Comparison of ENCODE assay signal across 25 mouse cellular contexts in the genomic region with DNA sequence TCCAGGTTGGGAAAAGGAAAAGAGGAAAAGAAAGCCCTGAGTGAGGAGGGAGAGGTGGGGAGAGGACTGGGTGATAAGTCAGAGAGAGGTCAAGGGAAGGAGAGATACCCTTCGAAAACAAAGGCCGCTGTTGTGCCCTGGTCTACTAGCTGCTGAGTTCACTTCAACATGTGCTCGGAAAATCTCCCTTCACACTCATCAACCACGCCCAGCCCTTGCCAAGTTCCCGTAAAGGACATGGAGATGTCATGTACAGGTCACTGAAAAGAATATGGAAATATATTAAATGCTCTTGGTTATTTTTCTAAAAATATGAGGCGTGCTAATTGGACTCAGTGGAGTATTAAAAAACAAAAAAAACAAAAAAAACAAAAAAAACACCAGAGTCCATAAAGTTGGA.
A peak's percentile ranks its signal among the peaks of the same experiment; 100 is the strongest.
DNase-seq lines count a peak whose midpoint lies in the region; ATAC-seq and TF ChIP-seq lines count a peak whose summit lies in the region.
"Had no signal": no experiment of that assay in that cellular context is flagged by ENCODE, and none has a peak within 500 bp of the region (broad histone marks: within the 10 kb centered on the region; RNA-seq: fewer than 3 reads in every experiment).

No protein-coding gene starts in this region.

- DNase-seq in kidney, postnatal 36 days = no peak
- DNase-seq in NIH3T3 (ENCODE audit: low read depth) = peak; percentile 8
- DNase-seq in embryonic facial prominence, embryonic 10.5 days (ENCODE audit: low spot score) = no peak
- DNase-seq in limb, embryonic 14.5 days (ENCODE audit: low spot score) = no peak
- DNase-seq: adrenal gland, adult 2 months; adrenal gland, postnatal 36 days; B cell, adult 2 months; cerebellum, adult 18-20 months; cerebellum, postnatal 10 days; gastrocnemius, postnatal 36 days; heart, adult 2 months; kidney, adult 9 months; layer of hippocampus, postnatal 36 days; left cerebral cortex, postnatal 4 days; liver, postnatal 0 days; midbrain, embryonic 14.5 days; right cerebral cortex, postnatal 25 days had no signal

- no peak overlapping the region for H3K4me2 ChIP-seq in kidney, embryonic 14.5 days (replicated peaks; ENCODE audit: low read depth, low read length)
- H3K4me2 ChIP-seq in limb, embryonic 14.5 days (replicated peaks; ENCODE audit: low read depth, low read length, severe bottlenecking) = no peak overlapping the region
- no peak overlapping the region for H3K4me2 ChIP-seq in neural tube, embryonic 15.5 days
- H3K4me2 ChIP-seq: hindbrain, embryonic 14.5 days; liver, embryonic 12.5 days; stomach, embryonic 15.5 days had no signal

- H3K27me3 ChIP-seq in kidney, embryonic 14.5 days (ENCODE audit: control insufficient read depth, insufficient read depth, low read length) = no peaks in the 10 kb centered on the region
- no peaks in the 10 kb centered on the region for H3K27me3 ChIP-seq in embryonic facial prominence, embryonic 10.5 days (replicated peaks; ENCODE audit: low read depth, poor library complexity, severe bottlenecking)
- no peaks in the 10 kb centered on the region for H3K27me3 ChIP-seq in limb, embryonic 14.5 days (ENCODE audit: control insufficient read depth, insufficient read depth, low read length)
- no peaks in the 10 kb centered on the region for H3K27me3 ChIP-seq in neural tube, embryonic 15.5 days (replicated peaks)
- H3K27me3 ChIP-seq: liver, embryonic 12.5 days; stomach, embryonic 15.5 days had no signal

- TF ChIP-seq POLR2A in limb, embryonic 14.5 days (IDR thresholded peaks at IDR 0.05; ENCODE audit: borderline replicate concordance, extremely low read depth, insufficient read depth, insufficient read length) = no peak

- H3K9me3 ChIP-seq in kidney, embryonic 14.5 days (ENCODE audit: control insufficient read depth, low read length) = no peaks in the 10 kb centered on the region
- H3K9me3 ChIP-seq in embryonic facial prominence, embryonic 10.5 days = no peaks in the 10 kb centered on the region
- H3K9me3 ChIP-seq in limb, embryonic 14.5 days (ENCODE audit: control insufficient read depth, low read length) = no peaks in the 10 kb centered on the region
- H3K9me3 ChIP-seq in neural tube, embryonic 15.5 days (replicated peaks) = no peaks in the 10 kb centered on the region
- H3K9me3 ChIP-seq: liver, embryonic 12.5 days; stomach, embryonic 15.5 days had no signal

- H3K9ac ChIP-seq in kidney, embryonic 14.5 days (ENCODE audit: low read depth, low read length) = no peak overlapping the region
- H3K9ac ChIP-seq in limb, embryonic 14.5 days (ENCODE audit: low read depth, low read length, severe bottlenecking) = no peak overlapping the region
- no peak overlapping the region for H3K9ac ChIP-seq in neural tube, embryonic 15.5 days (replicated peaks)
- H3K9ac ChIP-seq: hindbrain, embryonic 14.5 days; liver, embryonic 12.5 days; liver, postnatal 0 days; stomach, embryonic 15.5 days had no signal

- no peaks in the 10 kb centered on the region for H3K4me1 ChIP-seq in kidney, embryonic 14.5 days (ENCODE audit: control insufficient read depth, insufficient read depth, low read length)
- peaks cover 33% of the 10 kb centered on the region for H3K4me1 ChIP-seq in embryonic facial prominence, embryonic 10.5 days
- peaks cover 17% of the 10 kb centered on the region for H3K4me1 ChIP-seq in limb, embryonic 14.5 days (ENCODE audit: control insufficient read depth, insufficient read depth, low read length)
- no peaks in the 10 kb centered on the region for H3K4me1 ChIP-seq in neural tube, embryonic 15.5 days
- H3K4me1 ChIP-seq: liver, embryonic 12.5 days; stomach, embryonic 15.5 days had no signal

- no peaks in the 10 kb centered on the region for H3K36me3 ChIP-seq in kidney, embryonic 14.5 days (ENCODE audit: control insufficient read depth, insufficient read depth, low read length)
- no peaks in the 10 kb centered on the region for H3K36me3 ChIP-seq in embryonic facial prominence, embryonic 10.5 days (replicated peaks)
- H3K36me3 ChIP-seq in limb, embryonic 14.5 days (ENCODE audit: control insufficient read depth, insufficient read depth, low read length) = no peaks in the 10 kb centered on the region
- no peaks in the 10 kb centered on the region for H3K36me3 ChIP-seq in neural tube, embryonic 15.5 days
- H3K36me3 ChIP-seq: liver, embryonic 12.5 days; stomach, embryonic 15.5 days had no signal

- no peak overlapping the region for H3K4me3 ChIP-seq in kidney, embryonic 14.5 days (ENCODE audit: low read length)
- H3K4me3 ChIP-seq in embryonic facial prominence, embryonic 10.5 days = no peak overlapping the region
- no peak overlapping the region for H3K4me3 ChIP-seq in limb, embryonic 14.5 days (replicated peaks; ENCODE audit: low read length)
- H3K4me3 ChIP-seq in neural tube, embryonic 15.5 days (replicated peaks) = no peak overlapping the region
- H3K4me3 ChIP-seq: heart, adult 2 months; liver, embryonic 12.5 days; stomach, embryonic 15.5 days had no signal

- no peak for ATAC-seq in kidney, embryonic 14.5 days (ENCODE audit: low FRiP score, low TSS enrichment)
- peak; percentile 53 for ATAC-seq in limb, embryonic 14.5 days (ENCODE audit: low FRiP score, low read depth)
- ATAC-seq in neural tube, embryonic 15.5 days (ENCODE audit: low FRiP score) = no peak
- ATAC-seq: activated CD4-positive, CD25-positive, alpha-beta regulatory T cell, adult 4 months; forebrain, embryonic 14.5 days; intestine, postnatal 0 days; liver, embryonic 12.5 days; liver, postnatal 0 days had no signal

- 68% methylated on average over 6 of the region's 6 CpGs for WGBS in kidney, embryonic 14.5 days
- 49% methylated on average over 6 of the region's 6 CpGs for WGBS in embryonic facial prominence, embryonic 10.5 days
- 40% methylated on average over 6 of the region's 6 CpGs for WGBS in limb, embryonic 14.5 days
- 83% methylated on average over 6 of the region's 6 CpGs for WGBS in neural tube, embryonic 15.5 days

- peak overlapping the region; percentile 19; the same call in 1 of the 2 replicates for H3K27ac ChIP-seq in kidney, embryonic 14.5 days (ENCODE audit: low read depth, low read length)
- peak overlapping the region; percentile 44; the same call in 1 of the 2 replicates for H3K27ac ChIP-seq in embryonic facial prominence, embryonic 10.5 days (replicated peaks)
- H3K27ac ChIP-seq in limb, embryonic 14.5 days (replicated peaks; ENCODE audit: low read depth, low read length) = peak overlapping the region; percentile 21; the same call in 1 of the 2 replicates
- H3K27ac ChIP-seq in neural tube, embryonic 15.5 days (replicated peaks) = no peak overlapping the region
- H3K27ac ChIP-seq: heart, adult 2 months; hindbrain, embryonic 14.5 days; liver, embryonic 12.5 days; stomach, embryonic 15.5 days had no signal
